Mouse (Mus musculus) yolk sac, embryonic 10.5 days (tissue): ENCODE data around the gene Insm1.

ENCODE experiments used
- DNase-seq: peaks from one replicate; pipeline ENCODE4 v3.0.0-alpha.2; 2017; ENCODE audit warnings: low spot score

Gene Insm1

GRCm38 (mm10) chr2:146221076-146221928 is at the start of gene Insm1:
Insm1 (plus strand) TSS chr2:146221921.
- DNase-seq = peak; percentile 54

GRCm38 (mm10) chr2:146172106-146172505 is 49.6 kb upstream of the Insm1 start:
- no peak for DNase-seq

GRCm38 (mm10) chr2:146174173-146174572 is 47.5 kb upstream of the Insm1 start:
- DNase-seq = no peak

- DNase-seq = no peak
Observed at GRCm38 (mm10) chr2:146178718-146179117, 43.0 kb upstream of the Insm1 start.

- no peak for DNase-seq
Observed at GRCm38 (mm10) chr2:146183830-146184793, 37.6 kb upstream of the Insm1 start.

GRCm38 (mm10) chr2:146196126-146196525 is 25.6 kb upstream of the Insm1 start:
- no peak for DNase-seq

GRCm38 (mm10) chr2:146197947-146198346 is 23.8 kb upstream of the Insm1 start:
- DNase-seq = no peak

- no peak for DNase-seq
Observed at GRCm38 (mm10) chr2:146210968-146211367, 10.8 kb upstream of the Insm1 start.

GRCm38 (mm10) chr2:146214715-146215114 is 7.0 kb upstream of the Insm1 start:
- DNase-seq = no peak

- no peak for DNase-seq
Observed at GRCm38 (mm10) chr2:146216111-146217064, 5.3 kb upstream of the Insm1 start.

GRCm38 (mm10) chr2:146217227-146217980 is 4.3 kb upstream of the Insm1 start:
- no peak for DNase-seq

- DNase-seq = peak; percentile 14
Observed at GRCm38 (mm10) chr2:146218161-146218691, 3.5 kb upstream of the Insm1 start.

GRCm38 (mm10) chr2:146218881-146219535 is 2.7 kb upstream of the Insm1 start:
- no peak for DNase-seq

GRCm38 (mm10) chr2:146219791-146220190 is 1.9 kb upstream of the Insm1 start:
- no peak for DNase-seq

- DNase-seq = peak; percentile 14
Observed at GRCm38 (mm10) chr2:146220591-146221075, 1.1 kb upstream of the Insm1 start.

GRCm38 (mm10) chr2:146221929-146222278 is 183 bp downstream of the Insm1 start:
- peak; percentile 42 for DNase-seq

- peak; percentile 25 for DNase-seq
Observed at GRCm38 (mm10) chr2:146222279-146223175, 806 bp downstream of the Insm1 start.

- no peak for DNase-seq
Observed at GRCm38 (mm10) chr2:146223176-146223905, 1.6 kb downstream of the Insm1 start.
